Mouse (Mus musculus) cerebellum, adult 9-11 months (tissue): ENCODE measurements around the gene Anp32a.

Source experiments
- DNase-seq: peaks from one replicate; pipeline ENCODE4 v3.0.0; 2022

The Anp32a gene

GRCm38 (mm10) chr9:62341123-62341486 is at the start of gene Anp32a:
Gene Anp32a, plus strand, starts transcription at chr9:62341293.
- DNase-seq, result peak; percentile 99

- DNase-seq, result peak; percentile 84
These were observed 45.9 kb upstream of the Anp32a start for GRCm38 (mm10) chr9:62295006-62295698.

DNA sequence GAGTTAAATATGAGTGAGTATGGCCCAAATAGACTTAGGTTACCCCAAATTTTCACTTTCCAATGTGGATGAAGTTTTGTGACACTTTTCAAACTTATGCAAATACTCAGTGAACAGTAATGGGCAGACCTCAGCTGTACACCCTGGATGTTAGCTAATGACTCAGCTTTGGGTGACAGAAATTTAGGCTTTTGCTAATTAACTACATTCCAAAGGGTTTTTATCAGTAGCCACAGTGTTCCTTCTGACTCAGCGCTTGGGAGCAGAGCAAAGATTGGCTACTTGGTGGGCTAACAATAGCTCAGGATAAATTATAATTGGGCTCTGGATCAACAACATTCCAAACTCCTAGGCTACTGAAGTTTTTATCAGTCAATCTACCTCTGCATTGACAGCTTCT is 44.2 kb upstream of the Anp32a start:
- DNase-seq, result no peak

- no peak for DNase-seq
These were observed 25.5 kb upstream of the Anp32a start for GRCm38 (mm10) chr9:62315556-62315955.

DNA sequence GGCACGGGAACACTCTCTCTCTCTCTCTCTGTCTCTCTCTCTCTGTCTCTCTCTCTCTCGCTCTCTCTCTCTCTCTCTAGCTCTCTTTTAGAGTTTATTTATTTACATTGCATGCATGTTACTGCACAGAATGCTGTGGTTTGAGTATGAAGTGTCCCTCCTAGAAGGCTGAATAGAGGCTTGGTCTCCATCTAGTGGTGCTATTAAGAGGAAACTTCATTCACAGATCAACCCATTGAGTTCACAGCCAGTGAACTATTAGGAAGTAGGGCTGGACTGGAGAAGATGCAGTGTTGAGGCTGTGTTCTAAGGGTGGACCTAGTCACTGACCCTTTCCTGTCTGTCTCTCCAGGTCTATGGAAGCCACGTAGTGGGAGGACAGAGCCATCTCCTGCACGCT is 22.4 kb upstream of the Anp32a start:
- DNase-seq, result no peak

DNA sequence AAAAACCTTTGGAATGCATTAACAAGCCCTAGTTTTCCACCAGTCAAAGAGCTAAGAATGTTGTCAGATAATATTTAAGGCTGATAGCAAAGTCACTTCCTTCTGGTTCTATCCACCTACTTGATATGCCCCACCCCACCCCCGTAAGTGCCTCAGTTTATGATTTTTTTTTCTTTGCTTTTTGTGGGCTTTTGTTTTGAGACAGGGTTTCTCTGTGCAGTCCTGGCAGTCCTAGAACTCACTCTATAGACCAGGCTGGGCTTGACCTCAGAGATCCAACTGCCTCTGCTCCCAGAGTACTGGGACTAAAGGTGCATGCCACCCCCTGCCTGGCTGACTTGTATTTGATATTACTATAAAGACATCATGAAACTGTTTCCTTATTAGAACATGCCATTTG is 17.3 kb upstream of the Anp32a start:
- no peak for DNase-seq

DNA sequence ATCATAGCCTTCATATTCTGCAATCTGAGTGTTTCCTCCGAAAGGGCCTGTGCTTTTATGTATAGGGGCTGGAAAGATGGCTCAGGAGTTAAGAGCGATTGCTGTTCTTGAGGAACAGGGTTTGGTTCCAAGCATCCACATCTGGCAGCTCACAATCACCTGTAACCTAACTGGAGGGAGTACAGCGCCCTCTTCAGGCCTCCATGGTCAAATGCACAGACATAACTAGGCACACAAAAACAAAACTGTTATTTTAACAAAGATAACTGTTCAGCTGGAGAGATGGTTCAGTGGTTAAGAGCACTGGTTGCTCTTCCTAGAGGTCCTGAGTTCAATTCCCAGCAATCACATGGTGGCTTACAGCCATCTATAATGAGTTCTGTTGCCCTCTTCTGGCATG is 15.1 kb upstream of the Anp32a start:
- no peak for DNase-seq

DNA sequence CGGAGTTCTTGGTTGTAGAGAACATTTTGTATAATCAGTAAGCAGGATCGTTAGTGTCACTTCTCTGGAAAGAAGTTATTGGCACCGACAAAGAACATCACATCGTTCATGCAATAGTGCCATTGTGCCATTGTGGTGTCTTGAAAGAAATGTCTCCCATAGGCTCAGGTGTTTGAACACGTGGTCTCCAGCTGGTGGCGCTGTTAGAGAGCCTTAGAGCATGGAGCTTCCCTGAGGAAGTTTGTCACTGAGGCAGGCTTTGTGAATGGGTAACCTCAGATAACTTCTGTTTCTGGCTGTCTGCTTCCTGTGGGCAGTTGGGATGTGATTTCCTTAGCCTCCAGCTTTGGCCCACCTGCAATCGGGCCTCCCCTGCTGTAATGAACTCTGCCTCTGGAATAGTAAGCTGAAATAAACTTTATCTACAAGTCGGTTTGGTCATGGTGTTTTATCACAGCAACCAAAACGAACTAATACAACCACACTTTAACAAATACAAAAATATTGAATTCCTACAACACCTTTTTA is 6.7 kb upstream of the Anp32a start:
- DNase-seq, result no peak

GRCm38 (mm10) chr9:62335396-62335795 is 5.7 kb upstream of the Anp32a start:
- DNase-seq, result no peak

- DNase-seq, result peak; percentile 77
These were observed 3.0 kb upstream of the Anp32a start for GRCm38 (mm10) chr9:62337924-62338635.

DNA sequence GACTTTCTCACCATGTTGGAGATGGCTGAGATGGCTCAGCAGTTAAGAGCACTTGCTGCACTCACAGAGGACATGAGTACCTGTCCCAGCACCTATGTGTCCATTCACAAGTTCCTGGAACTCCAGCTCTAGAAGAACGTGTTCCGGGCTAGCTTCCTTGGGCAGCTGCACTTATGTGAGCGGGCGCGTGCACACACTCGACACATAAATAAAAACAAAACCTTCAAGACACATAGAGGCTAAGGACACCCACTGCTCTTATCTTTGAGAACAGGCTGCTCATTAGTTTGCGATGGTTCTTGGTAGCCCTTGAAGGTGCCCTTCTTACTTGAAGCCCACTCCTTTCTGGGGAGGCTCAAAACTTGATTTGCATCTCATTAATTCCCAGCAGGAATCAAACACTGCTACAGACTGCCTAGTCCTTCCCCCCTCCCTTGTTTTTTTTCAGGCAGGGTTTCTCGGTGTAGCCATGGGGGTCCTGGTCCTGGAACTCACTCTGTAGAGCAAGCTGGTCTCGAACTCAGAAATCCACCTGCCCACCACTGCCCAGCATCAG is 2.4 kb upstream of the Anp32a start:
- peak; percentile 50 for DNase-seq

DNA sequence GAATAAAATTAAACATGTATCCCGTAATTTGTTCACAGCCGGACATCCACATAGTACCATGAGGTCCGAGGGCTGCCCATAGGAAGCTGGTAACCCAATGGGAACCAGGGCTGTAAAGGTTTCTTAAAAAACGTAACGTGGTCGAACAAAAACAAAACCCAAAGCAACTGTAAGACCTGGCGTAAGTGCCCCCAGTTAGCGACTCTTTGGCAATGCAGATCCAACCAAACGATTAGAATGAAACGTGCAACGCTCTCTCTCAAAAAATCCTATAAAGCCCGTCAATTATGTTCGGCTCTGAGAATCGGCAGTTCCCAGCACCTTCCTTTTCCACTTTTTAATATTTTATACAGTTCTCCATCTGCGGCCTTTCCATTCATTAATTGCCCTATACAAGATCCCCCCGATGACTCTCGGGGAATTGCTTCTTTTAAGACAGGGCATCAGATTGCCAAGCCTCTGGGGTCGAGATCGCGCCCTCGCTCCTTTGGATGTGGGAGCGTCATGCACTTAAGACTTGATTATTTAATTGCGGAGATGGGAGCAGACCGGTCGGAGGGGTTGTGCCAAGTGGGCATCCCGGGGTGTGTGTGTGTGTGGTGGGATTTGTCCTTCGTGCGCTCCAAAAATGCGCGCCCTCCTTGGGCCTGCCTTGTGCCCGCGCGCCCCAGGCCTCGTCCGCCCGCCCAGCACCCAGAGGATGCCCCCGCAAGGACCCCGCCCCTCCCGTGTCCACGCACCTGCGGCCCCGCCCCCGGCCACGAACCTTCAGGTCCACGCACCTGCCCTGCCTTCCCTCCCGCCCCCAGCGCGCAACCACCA is 581 bp upstream of the Anp32a start:
- DNase-seq, result no peak

- DNase-seq, result peak; percentile 72
These were observed 778 bp downstream of the Anp32a start for GRCm38 (mm10) chr9:62341701-62342440.

GRCm38 (mm10) chr9:62342441-62343191 is 1.5 kb downstream of the Anp32a start:
- DNase-seq, result peak; percentile 78

- DNase-seq, result peak; percentile 81
These were observed 2.3 kb downstream of the Anp32a start for GRCm38 (mm10) chr9:62343192-62343903.

- peak; percentile 79 for DNase-seq
These were observed 2.9 kb downstream of the Anp32a start for GRCm38 (mm10) chr9:62343904-62344491.

DNA sequence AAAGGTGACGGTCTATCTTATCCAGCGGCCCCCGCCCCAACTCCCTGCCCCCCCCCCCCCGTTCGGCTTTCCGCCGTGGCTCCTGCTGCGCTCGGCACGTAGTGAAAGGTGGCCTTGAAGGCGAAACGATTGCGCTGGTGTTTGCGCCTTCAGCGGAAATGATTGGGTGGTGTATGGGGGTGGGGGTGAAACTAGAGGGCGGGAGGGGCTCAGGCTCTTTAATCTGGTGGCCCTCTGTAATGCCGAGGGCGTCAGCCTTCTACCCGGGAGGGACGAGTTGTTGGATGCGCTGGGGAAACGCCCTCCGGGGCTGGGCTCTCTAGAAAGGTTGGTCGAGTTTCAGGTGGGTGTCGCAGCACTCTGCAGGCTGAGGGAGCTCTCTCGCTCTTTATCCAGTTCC is 3.5 kb downstream of the Anp32a start:
- DNase-seq, result peak; percentile 80

DNA sequence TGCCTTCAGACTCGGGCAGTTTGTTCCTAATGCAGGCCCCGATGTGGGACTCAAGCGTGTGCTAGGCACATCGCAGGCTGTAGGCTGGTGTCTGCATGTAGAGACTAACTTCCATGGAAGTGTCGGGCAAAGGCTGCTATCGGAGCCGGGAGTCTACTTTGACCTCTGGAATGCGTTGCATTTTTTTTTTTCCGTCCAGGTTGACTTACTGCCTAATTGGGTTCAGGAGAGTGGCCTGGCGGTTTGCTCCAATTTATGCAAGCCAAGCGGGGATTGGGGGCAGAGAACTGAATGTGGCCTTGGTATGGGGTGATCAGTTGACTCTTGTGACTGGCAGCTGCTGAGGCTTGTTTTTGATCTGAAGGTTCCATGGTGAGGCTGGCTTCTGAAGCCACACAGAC is 4.0 kb downstream of the Anp32a start:
- DNase-seq, result peak; percentile 57

- DNase-seq, result peak; percentile 40
These were observed 4.7 kb downstream of the Anp32a start for GRCm38 (mm10) chr9:62345633-62346387.

DNA sequence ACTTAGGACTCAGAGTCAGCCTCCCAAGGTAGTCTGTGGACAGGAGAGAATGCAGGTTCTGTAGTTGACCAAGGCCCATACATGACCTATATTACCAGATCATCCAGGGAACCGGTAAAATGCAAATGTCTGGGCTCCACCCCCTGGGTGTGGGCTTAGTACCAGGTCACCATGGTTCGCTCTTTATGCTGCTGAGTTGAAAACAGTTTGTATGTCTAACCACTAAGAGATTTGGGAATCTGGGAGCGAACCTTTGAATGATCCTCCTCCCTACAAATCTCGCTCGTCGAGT is 5.2 kb downstream of the Anp32a start:
- DNase-seq, result peak; percentile 34
